Mouse (Mus musculus): Measurements from ENCODE around the gene Slc39a10.
"Not testable (repeated sequence)": the region's sequence is repeated elsewhere in the genome, so short reads cannot be mapped to it uniquely, and the experiment has no call there.

Slc39a10 gene

GRCm38 (mm10) chr1:46764600-46764999 is 128.1 kb downstream of the Slc39a10 start:
- not testable (repeated sequence) for DNase-seq
